Mouse (Mus musculus) lung, postnatal 4 days (tissue): ENCODE results near the gene Ppm1l.
"Not testable (repeated sequence)": the region's sequence is repeated elsewhere in the genome, so short reads cannot be mapped to it uniquely, and the experiment has no call there.

Source experiments
- DNase-seq, 2 experiments: peaks; one replicate each; pipeline ENCODE4 v3.0.0; 2021

Ppm1l gene

GRCm38 (mm10) chr3:69373544-69374306, 57.1 kb downstream of the Ppm1l start:
- DNase-seq = no peak

- peak in 1 of 2 experiments; percentile 5 for DNase-seq
Measured at GRCm38 (mm10) chr3:69374538-69374937, 57.9 kb downstream of the Ppm1l start.

- DNase-seq = peak; percentile 27 to 51
Measured at GRCm38 (mm10) chr3:69374983-69375382, 58.3 kb downstream of the Ppm1l start.

- DNase-seq = no peak
Measured at GRCm38 (mm10) chr3:69381213-69381612, 64.6 kb downstream of the Ppm1l start.

- DNase-seq = not testable (repeated sequence)
Measured at GRCm38 (mm10) chr3:69391834-69392233, 75.2 kb downstream of the Ppm1l start.

GRCm38 (mm10) chr3:69392298-69392697, 75.6 kb downstream of the Ppm1l start:
- no peak for DNase-seq

- no peak for DNase-seq
Measured at GRCm38 (mm10) chr3:69393079-69393478, 76.4 kb downstream of the Ppm1l start.

GRCm38 (mm10) chr3:69393991-69394390, 77.3 kb downstream of the Ppm1l start:
- DNase-seq = no peak

GRCm38 (mm10) chr3:69395084-69395483, 78.4 kb downstream of the Ppm1l start:
- DNase-seq = no peak

GRCm38 (mm10) chr3:69397733-69398132, 81.1 kb downstream of the Ppm1l start:
- DNase-seq = no peak

- DNase-seq = no peak
Measured at GRCm38 (mm10) chr3:69399336-69399735, 82.7 kb downstream of the Ppm1l start.

GRCm38 (mm10) chr3:69403196-69403595, 86.5 kb downstream of the Ppm1l start:
- no peak for DNase-seq

- DNase-seq = no peak
Measured at GRCm38 (mm10) chr3:69406210-69406895, 89.7 kb downstream of the Ppm1l start.

- DNase-seq = no peak
Measured at GRCm38 (mm10) chr3:69408064-69408463, 91.4 kb downstream of the Ppm1l start.

- DNase-seq = no peak
Measured at GRCm38 (mm10) chr3:69416112-69416511, 99.5 kb downstream of the Ppm1l start.

GRCm38 (mm10) chr3:69422741-69423140, 106.1 kb downstream of the Ppm1l start:
- DNase-seq = no peak

- DNase-seq = no peak
Measured at GRCm38 (mm10) chr3:69423371-69423770, 106.7 kb downstream of the Ppm1l start.

GRCm38 (mm10) chr3:69424781-69425180, 108.1 kb downstream of the Ppm1l start:
- not testable (repeated sequence) for DNase-seq

- DNase-seq = no peak
Measured at GRCm38 (mm10) chr3:69427259-69427658, 110.6 kb downstream of the Ppm1l start.

GRCm38 (mm10) chr3:69428221-69428620, 111.6 kb downstream of the Ppm1l start:
- DNase-seq = no peak

- no peak for DNase-seq
Measured at GRCm38 (mm10) chr3:69429319-69429718, 112.7 kb downstream of the Ppm1l start.

- DNase-seq = no peak
Measured at GRCm38 (mm10) chr3:69433580-69433979, 116.9 kb downstream of the Ppm1l start.

GRCm38 (mm10) chr3:69438773-69439514, 122.3 kb downstream of the Ppm1l start:
- no peak for DNase-seq

- no peak for DNase-seq
Measured at GRCm38 (mm10) chr3:69440761-69441160, 124.1 kb downstream of the Ppm1l start.
